Mouse (Mus musculus) bone marrow macrophage, adult 2 months (primary cell): ENCODE measurements around the gene Arid3b.

Experiments used
- CTCF ChIP-seq: IDR thresholded peaks from 2 replicates; pipeline ENCODE4 v1.5.1; 2012; ENCODE audit warnings: low read depth, mild to moderate bottlenecking, low read length, moderate library complexity
- POLR2A ChIP-seq: IDR thresholded peaks from 2 replicates; pipeline ENCODE4 v1.6.1; 2012; ENCODE audit warnings: mild to moderate bottlenecking, low read depth, low read length, borderline replicate concordance

DNA sequence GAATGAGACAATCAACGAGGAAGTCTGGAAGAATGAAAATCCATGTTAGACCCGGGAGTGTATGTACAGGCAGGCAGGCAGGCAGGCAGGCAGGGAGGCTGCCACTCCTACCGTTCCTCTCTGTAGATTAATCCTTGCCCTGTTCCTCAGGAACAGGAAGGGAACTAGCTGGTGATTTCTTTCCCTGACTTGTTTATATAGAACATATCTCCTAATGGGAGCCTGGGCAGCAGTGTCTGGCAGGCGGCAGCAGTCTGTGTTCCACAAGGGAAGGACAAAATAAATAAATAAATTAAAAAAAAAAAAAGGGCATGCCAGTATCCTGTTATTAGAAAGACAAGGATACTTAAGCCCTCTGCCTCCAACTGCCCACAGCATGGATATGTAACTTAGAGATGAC, 32.8 kb downstream of the Arid3b start:
- TF ChIP-seq POLR2A (no peak), CTCF (no peak)
